Mouse (Mus musculus) hindbrain, embryonic 11.5 days (tissue): ENCODE measurements around the gene Vmn2r26. TPM values are rescaled to one million over a fixed set of nuclear protein-coding genes. Genes with fewer than 3 reads are reported as not detected.
"Not testable (repeated sequence)": the region's sequence is repeated elsewhere in the genome, so short reads cannot be mapped to it uniquely, and the experiment has no call there.

Experiments
- ATAC-seq: fragments of 200-750 bp; cut with Nextera tagmentation; 2 replicates; pipeline ENCODE4 v1.8.0; 2017; ENCODE audit warnings: mild to moderate bottlenecking, moderate TSS enrichment, moderate library complexity; ENCODE audit not compliant: low FRiP score
- DNase-seq: peaks from one replicate; pipeline ENCODE4 v3.0.0-alpha.2; 2015; ENCODE audit warnings: low spot score
- H3K27ac ChIP-seq: fragments of 300-500 bp; sonication (generic); 2 replicates; pipeline ENCODE4 v1.5.1; 2014; ENCODE audit warnings: mild to moderate bottlenecking, low read depth, low read length
- H3K27me3 ChIP-seq: fragments of 300-500 bp; sonication (generic); 2 replicates; pipeline ENCODE4 v1.6.1; 2014; ENCODE audit warnings: mild to moderate bottlenecking, low read length, moderate library complexity, mixed read lengths; ENCODE audit not compliant: control insufficient read depth, insufficient read depth
- H3K36me3 ChIP-seq: fragments of 300-500 bp; sonication (generic); 2 replicates; pipeline ENCODE4 v1.6.1; 2014; ENCODE audit warnings: mild to moderate bottlenecking, low read length, moderate library complexity, mixed read lengths; ENCODE audit not compliant: control insufficient read depth, insufficient read depth
- H3K4me1 ChIP-seq: fragments of 300-500 bp; sonication (generic); replicated peaks from 2 replicates; pipeline ENCODE4 v1.6.1; 2014; ENCODE audit warnings: low read length, mixed read lengths; ENCODE audit not compliant: control insufficient read depth, insufficient read depth
- H3K4me2 ChIP-seq: fragments of 300-500 bp; sonication (generic); replicated peaks from 2 replicates; pipeline ENCODE4 v1.6.1; 2014; ENCODE audit warnings: mild to moderate bottlenecking, low read depth, low read length
- H3K4me3 ChIP-seq: fragments of 300-500 bp; sonication (generic); 2 replicates; pipeline ENCODE4 v1.5.1; 2014; ENCODE audit warnings: low read depth, low read length
- H3K9ac ChIP-seq: fragments of 300-500 bp; sonication (generic); 2 replicates; pipeline ENCODE4 v1.6.1; 2014; ENCODE audit warnings: low read depth, low read length
- H3K9me3 ChIP-seq: fragments of 300-500 bp; sonication (generic); 2 replicates; pipeline ENCODE4 v1.6.1; 2016; ENCODE audit warnings: low read length; ENCODE audit not compliant: control insufficient read depth
- WGBS: fragments of 180-500 bp; shearing (Covaris S2); extraction: QIAGEN DNeasy Blood & Tissue Kit; methylation state at CpG from one replicate; pipeline ENCODE4 v1.1.7; 2014; 5-methylcytosine and 5-hydroxymethylcytosine counted together
- polyA plus RNA-seq: library from polyadenylated mRNA; unstranded; fragments of >200 nt; fragmentation: Nextera tagmentation; extraction: Ambion mirVana; gene quantifications from 2 replicates; pipeline ENCODE4 v1.2.1, GENCODE M21; 2014

Vmn2r26 gene
- 0.03 TPM in 1 of 2 replicates, not detected in the other for polyA plus RNA-seq

- not testable (repeated sequence) for H3K27me3 ChIP-seq, H3K9me3 ChIP-seq, H3K9ac ChIP-seq, H3K4me2 ChIP-seq, H3K27ac ChIP-seq, H3K36me3 ChIP-seq, ATAC-seq, H3K4me3 ChIP-seq, DNase-seq, H3K4me1 ChIP-seq
- 75% methylated on average over 1 of the region's 1 CpGs for WGBS
Observed at GRCm38 (mm10) chr6:124024268-124024667, at the start of gene Vmn2r26. Vmn2r26 (plus strand) TSS chr6:124024568.

GRCm38 (mm10) chr6:124020841-124021240 is 3.5 kb upstream of the Vmn2r26 start:
- no peaks in the 10 kb centered on the region for H3K36me3 ChIP-seq
- no peak overlapping the region for H3K4me2 ChIP-seq
- H3K27me3 ChIP-seq: no peaks in the 10 kb centered on the region
- H3K9ac ChIP-seq: no peak overlapping the region
- no peaks in the 10 kb centered on the region for H3K9me3 ChIP-seq
- no peak overlapping the region for H3K4me3 ChIP-seq
- H3K4me1 ChIP-seq: no peaks in the 10 kb centered on the region
- no peak for DNase-seq
- 42% methylated on average over 1 of the region's 1 CpGs for WGBS
- ATAC-seq: no peak
- H3K27ac ChIP-seq: no peak overlapping the region

GRCm38 (mm10) chr6:124048388-124048787 is 24.0 kb downstream of the Vmn2r26 start:
- H3K4me2 ChIP-seq: no peak overlapping the region
- no peaks in the 10 kb centered on the region for H3K36me3 ChIP-seq
- H3K9me3 ChIP-seq: no peaks in the 10 kb centered on the region
- H3K4me3 ChIP-seq: no peak overlapping the region
- H3K27ac ChIP-seq: no peak overlapping the region
- no peak overlapping the region for H3K9ac ChIP-seq
- ATAC-seq: no peak
- no peaks in the 10 kb centered on the region for H3K27me3 ChIP-seq
- no peak for DNase-seq
- no peaks in the 10 kb centered on the region for H3K4me1 ChIP-seq

GRCm38 (mm10) chr6:124053611-124054010 is 29.2 kb downstream of the Vmn2r26 start:
- H3K27ac ChIP-seq, H3K27me3 ChIP-seq, H3K4me1 ChIP-seq, DNase-seq, H3K4me3 ChIP-seq, H3K36me3 ChIP-seq, H3K9me3 ChIP-seq, H3K9ac ChIP-seq, ATAC-seq, H3K4me2 ChIP-seq: not testable (repeated sequence)

GRCm38 (mm10) chr6:124102334-124102733 is 78.0 kb downstream of the Vmn2r26 start:
- Histone ChIP-seq H3K9ac (no peak overlapping the region), H3K27me3 (no peaks in the 10 kb centered on the region), H3K4me1 (no peaks in the 10 kb centered on the region), H3K9me3 (no peaks in the 10 kb centered on the region), H3K27ac (no peak overlapping the region), H3K36me3 (no peaks in the 10 kb centered on the region), H3K4me2 (no peak overlapping the region), H3K4me3 (no peak overlapping the region)
- DNase-seq: no peak
- ATAC-seq: no peak
- 81% methylated on average over 4 of the region's 4 CpGs for WGBS

Other genes starting within 250 kb of the Vmn2r26 start
- not detected in 2 replicates for gene Vmn2r24, start 245.7 kb upstream of the Vmn2r26 start, polyA plus RNA-seq
- not detected in 2 replicates for gene Vmn2r25, start 171.1 kb upstream of the Vmn2r26 start, polyA plus RNA-seq
- not detected in 2 replicates for gene Vmn2r27, start 207.3 kb downstream of the Vmn2r26 start, polyA plus RNA-seq